Mouse (Mus musculus) gastrocnemius, postnatal 36 days (tissue): ENCODE measurements around the gene Tjp2. TPM values are rescaled to one million over a fixed set of nuclear protein-coding genes. Genes with fewer than 3 reads are reported as not detected.
A peak's percentile ranks its signal among the peaks of the same experiment; 100 is the strongest.
"Not testable (repeated sequence)": the region's sequence is repeated elsewhere in the genome, so short reads cannot be mapped to it uniquely, and the experiment has no call there.

Source experiments
- DNase-seq, 2 experiments: peaks; one replicate each; pipeline ENCODE4 v3.0.0; 2022
- intact Hi-C: fragments of 180-260 bp; cut with DNase I; formaldehyde crosslinking; loops from one replicate; pipeline ENCODE4 v1.15.1; 2025
- total RNA-seq, 2 experiments: library from RNA; stranded (reverse); gene quantifications; 2 replicates each; pipeline ENCODE4 v1.2.3; 2021

Tjp2 gene
- total RNA-seq, 2 experiments from 2014 or later = 3.5 to 3.7 TPM

- intact Hi-C loops = no loop called here
- DNase-seq = peak in 1 of 2 experiments; percentile 23
Measured at GRCm38 (mm10) chr19:24140298-24140697, 84.5 kb downstream of the Tjp2 start.

- intact Hi-C loops = no loop called here
- DNase-seq = no peak
Measured at GRCm38 (mm10) chr19:24137392-24137791, 87.4 kb downstream of the Tjp2 start.

GRCm38 (mm10) chr19:24134991-24135390 lies 89.8 kb downstream of the Tjp2 start:
- no peak for DNase-seq
- intact Hi-C loops = no loop called here

- DNase-seq = no peak
- intact Hi-C loops = no loop called here
Measured at GRCm38 (mm10) chr19:24134144-24134911, 90.5 kb downstream of the Tjp2 start.

GRCm38 (mm10) chr19:24123534-24124290 lies 101.1 kb downstream of the Tjp2 start:
- intact Hi-C loops = no loop called here

GRCm38 (mm10) chr19:24123087-24123486 lies 101.7 kb downstream of the Tjp2 start:
- no peak for DNase-seq
- intact Hi-C loops = no loop called here

More at GRCm38 (mm10) chr19:24123534-24124290, 101.1 kb downstream of the Tjp2 start:
- DNase-seq = no peak

- no peak for DNase-seq
- intact Hi-C loops = no loop called here
Measured at GRCm38 (mm10) chr19:24122647-24123046, 102.2 kb downstream of the Tjp2 start.

GRCm38 (mm10) chr19:24120811-24121210 lies 104.0 kb downstream of the Tjp2 start:
- intact Hi-C loops = no loop called here

GRCm38 (mm10) chr19:24118775-24119174 lies 106.1 kb downstream of the Tjp2 start:
- intact Hi-C loops = no loop called here
- no peak for DNase-seq

More at GRCm38 (mm10) chr19:24120811-24121210, 104.0 kb downstream of the Tjp2 start:
- no peak for DNase-seq

- no peak for DNase-seq
- intact Hi-C loops = no loop called here
Measured at GRCm38 (mm10) chr19:24111581-24111980, 113.2 kb downstream of the Tjp2 start.

- intact Hi-C loops = no loop called here
- DNase-seq = no peak
Measured at GRCm38 (mm10) chr19:24107707-24108106, 117.1 kb downstream of the Tjp2 start.

- intact Hi-C loops = no loop called here
Measured at GRCm38 (mm10) chr19:24103802-24104201, 121.0 kb downstream of the Tjp2 start.

GRCm38 (mm10) chr19:24102562-24103126 lies 122.2 kb downstream of the Tjp2 start:
- DNase-seq = no peak
- intact Hi-C loops = no loop called here

More at GRCm38 (mm10) chr19:24103802-24104201, 121.0 kb downstream of the Tjp2 start:
- DNase-seq = no peak

GRCm38 (mm10) chr19:24101183-24101582 lies 123.6 kb downstream of the Tjp2 start:
- DNase-seq = no peak
- intact Hi-C loops = no loop called here

GRCm38 (mm10) chr19:24098691-24099090 lies 126.1 kb downstream of the Tjp2 start:
- no peak for DNase-seq
- intact Hi-C loops = no loop called here

- intact Hi-C loops = no loop called here
- DNase-seq = no peak
Measured at GRCm38 (mm10) chr19:24097666-24098455, 127.0 kb downstream of the Tjp2 start.

- intact Hi-C loops, DNase-seq: not testable (repeated sequence)
Measured at GRCm38 (mm10) chr19:24092060-24092459, 132.8 kb downstream of the Tjp2 start.

- intact Hi-C loops = no loop called here
- DNase-seq = no peak
Measured at GRCm38 (mm10) chr19:24090366-24090765, 134.5 kb downstream of the Tjp2 start.

GRCm38 (mm10) chr19:24085306-24085705 lies 139.5 kb downstream of the Tjp2 start:
- DNase-seq = no peak
- intact Hi-C loops = no loop called here

GRCm38 (mm10) chr19:24080417-24081080 lies 144.3 kb downstream of the Tjp2 start:
- intact Hi-C loops = no loop called here
- no peak for DNase-seq
